Mouse (Mus musculus) kidney, adult 2 months (tissue): ENCODE measurements around the gene 6430550D23Rik.

ENCODE experiments used
- CTCF ChIP-seq: fragments of 200-500 bp; conservative IDR thresholded peaks from 2 replicates; pipeline ENCODE4 v1.5.1; 2011; ENCODE audit warnings: low read depth, mild to moderate bottlenecking, control low read depth, low read length, moderate library complexity, mixed read lengths; ENCODE audit not compliant: insufficient read depth, insufficient read length
- POLR2A ChIP-seq: fragments of 200-500 bp; IDR thresholded peaks from one replicate; pipeline ENCODE4 v1.6.1; 2011; ENCODE audit warnings: low read depth, low read length, control low read depth

GRCm38 (mm10) chr2:155946499-155946898 is 61.3 kb downstream of the 6430550D23Rik start:
- TF ChIP-seq CTCF, result no peak
- no peak for TF ChIP-seq POLR2A
